Mouse (Mus musculus) skeletal muscle tissue, postnatal 0 days (tissue): ENCODE data around the gene Gm6710. TPM values are rescaled to one million over a fixed set of nuclear protein-coding genes. Genes with fewer than 3 reads are reported as not detected.

Experiments used
- polyA plus RNA-seq: library from polyadenylated mRNA; unstranded; fragments of >200 nt; fragmentation: Nextera tagmentation; extraction: Ambion mirVana; gene quantifications from 2 replicates; pipeline ENCODE4 v1.2.1, GENCODE M21; 2015

Gm6710 gene
- polyA plus RNA-seq, result 8.1 and 12.3 TPM in 2 replicates

GRCm38 (mm10) chr2:175869024-175869423, at the start of gene Gm6710:
TSS of gene Gm6710 (plus strand) at chr2:175869219.

Other genes with a start within 250 kb of the Gm6710 start
- not detected in 2 replicates for gene Gm11007, start 225.2 kb upstream of the Gm6710 start, polyA plus RNA-seq
- 9.5 and 11.7 TPM in 2 replicates for gene Zfp969, start 165.6 kb upstream of the Gm6710 start, polyA plus RNA-seq
- not detected in 2 replicates for gene Gm2007, start 127.7 kb upstream of the Gm6710 start, polyA plus RNA-seq
- 1.1 and 2.0 TPM in 2 replicates for gene Gm14288, start 68.1 kb upstream of the Gm6710 start, polyA plus RNA-seq
- gene Zfp966, start 61.9 kb downstream of the Gm6710 start, polyA plus RNA-seq, result 0.88 and 1.1 TPM in 2 replicates
- gene Gm2026, start 96.1 kb downstream of the Gm6710 start, polyA plus RNA-seq, result 11.7 and 13.3 TPM in 2 replicates